25 mouse cellular contexts compared by ENCODE assay signal in the genomic region with DNA sequence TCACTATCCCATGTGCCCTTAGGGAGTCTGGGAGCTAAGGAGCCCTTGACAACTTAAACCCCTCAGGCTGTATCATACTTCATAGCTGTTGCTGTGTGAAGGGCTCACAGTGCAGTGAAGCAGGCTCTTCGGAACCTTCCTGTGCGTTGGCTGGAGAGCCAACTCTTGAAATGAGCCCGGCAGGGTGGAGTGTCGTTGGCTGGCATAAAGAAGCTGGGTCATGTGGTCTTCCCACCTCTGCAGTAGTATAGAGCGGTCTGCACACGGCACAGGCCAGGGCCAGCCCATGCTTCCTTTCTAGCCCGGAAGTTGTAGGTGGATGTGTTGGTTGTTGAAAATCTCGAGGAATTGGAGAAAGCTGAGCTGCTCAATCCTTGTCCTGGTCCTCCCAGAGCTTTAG.
DNase-seq lines count a peak whose midpoint lies in the region; ATAC-seq lines count a peak whose summit lies in the region.
"Had no signal": no experiment of that assay in that cellular context is flagged by ENCODE, and none has a peak within 500 bp of the region (broad histone marks: within the 10 kb centered on the region; RNA-seq: fewer than 3 reads in every experiment).

No protein-coding gene starts in this region.

- 75% methylated on average over 8 of the region's 8 CpGs for WGBS in intestine, embryonic 15.5 days

- no peak overlapping the region for H3K4me2 ChIP-seq in intestine, embryonic 15.5 days (replicated peaks)
- H3K4me2 ChIP-seq: embryonic facial prominence, embryonic 12.5 days; embryonic facial prominence, embryonic 15.5 days; heart, embryonic 13.5 days; hindbrain, embryonic 15.5 days had no signal

- peak; percentile 41; the same call in 1 of the 2 replicates for ATAC-seq in frontal cortex, adult (ENCODE audit: low TSS enrichment)
- no peak for ATAC-seq in intestine, embryonic 15.5 days
- ATAC-seq: activated CD4-positive, CD25-positive, alpha-beta regulatory T cell, adult 4 months; CD4-positive, CD25-positive, alpha-beta regulatory T cell, adult 4 months; forebrain, embryonic 14.5 days; forebrain, postnatal 0 days; intestine, embryonic 16.5 days had no signal

- no peaks in the 10 kb centered on the region for H3K27me3 ChIP-seq in intestine, embryonic 15.5 days (replicated peaks)
- H3K27me3 ChIP-seq: embryonic facial prominence, embryonic 12.5 days; embryonic facial prominence, embryonic 15.5 days; hindbrain, embryonic 15.5 days had no signal

- H3K4me3 ChIP-seq in intestine, embryonic 15.5 days (replicated peaks) = no peak overlapping the region
- H3K4me3 ChIP-seq: embryonic facial prominence, embryonic 12.5 days; embryonic facial prominence, embryonic 15.5 days; heart, adult 2 months; heart, embryonic 10.5 days; heart, embryonic 13.5 days; hindbrain, embryonic 15.5 days had no signal

- DNase-seq in frontal cortex, postnatal 25 days (ENCODE audit: low spot score in 2 of 2) = no peak
- DNase-seq in right cerebral cortex, adult 18-20 months = peak; percentile 32
- DNase-seq in right cerebral cortex, postnatal 14 days = no peak
- peak; percentile 63 for DNase-seq in brain, adult 2 months (ENCODE audit: low read depth, low spot score)
- DNase-seq: adrenal gland, adult 8-10 months; adrenal gland, postnatal 25 days; cerebellum, adult 11-12 months; cerebellum, adult 8-10 months; forebrain, postnatal 0 days; gastrocnemius, postnatal 10 days; gastrocnemius, postnatal 36 days; heart, adult 2 months; heart, postnatal 14 days; heart, postnatal 4 days had no signal

- no peaks in the 10 kb centered on the region for H3K4me1 ChIP-seq in intestine, embryonic 15.5 days (replicated peaks)
- H3K4me1 ChIP-seq: embryonic facial prominence, embryonic 12.5 days; embryonic facial prominence, embryonic 15.5 days; hindbrain, embryonic 15.5 days had no signal

- H3K36me3 ChIP-seq in intestine, embryonic 15.5 days = no peaks in the 10 kb centered on the region
- H3K36me3 ChIP-seq: embryonic facial prominence, embryonic 12.5 days; embryonic facial prominence, embryonic 15.5 days; heart, embryonic 10.5 days; heart, embryonic 13.5 days; hindbrain, embryonic 15.5 days had no signal

- H3K27ac ChIP-seq in intestine, embryonic 15.5 days = no peak overlapping the region
- H3K27ac ChIP-seq: embryonic facial prominence, embryonic 12.5 days; embryonic facial prominence, embryonic 15.5 days; heart, adult 2 months; heart, embryonic 10.5 days; heart, embryonic 13.5 days; hindbrain, embryonic 15.5 days had no signal

- H3K9me3 ChIP-seq in intestine, embryonic 15.5 days = no peaks in the 10 kb centered on the region
- H3K9me3 ChIP-seq: embryonic facial prominence, embryonic 12.5 days; embryonic facial prominence, embryonic 15.5 days; heart, embryonic 10.5 days; heart, embryonic 13.5 days; hindbrain, embryonic 15.5 days had no signal

- H3K9ac ChIP-seq in intestine, embryonic 15.5 days = no peak overlapping the region
- H3K9ac ChIP-seq: embryonic facial prominence, embryonic 12.5 days; embryonic facial prominence, embryonic 15.5 days; forebrain, postnatal 0 days; heart, embryonic 13.5 days; hindbrain, embryonic 15.5 days had no signal

Comparison
In these comparisons a context has a peak if more than half of its experiments do, and no peak if none do; other contexts are left out.
1. DNase-seq: peak in right cerebral cortex, adult 18-20 months (single experiment) and brain, adult 2 months (single experiment); none in frontal cortex, postnatal 25 days (0 of 2) and right cerebral cortex, postnatal 14 days (single experiment).